Mouse (Mus musculus) urinary bladder, postnatal 36 days (tissue): ENCODE results near the gene Pde4d.

Source experiments
- DNase-seq, 2 experiments: peaks; one replicate each; pipeline ENCODE4 v3.0.0; 2022; ENCODE audit warnings: low spot score in 2 of 2, mixed read lengths in 1 of 2

The Pde4d gene

DNA sequence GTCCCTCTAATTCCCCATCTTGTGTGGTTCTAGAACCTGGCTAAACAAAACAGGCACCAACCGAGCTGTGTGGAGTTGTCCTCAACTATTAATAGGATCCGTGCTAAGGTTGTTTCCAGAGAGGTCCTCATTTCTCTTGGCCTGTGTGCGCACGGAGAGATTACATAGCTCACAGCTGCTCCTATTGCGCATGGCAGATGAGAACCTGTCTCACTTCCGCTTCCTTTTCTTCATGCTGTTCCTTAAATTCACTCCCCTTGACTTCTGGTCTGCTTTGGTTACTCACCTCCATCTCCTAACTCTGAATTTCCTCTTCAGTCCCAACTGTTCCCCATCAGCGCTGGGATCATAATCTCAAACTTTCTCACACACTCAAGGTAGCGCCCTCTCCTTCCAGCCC, 956.6 kb downstream of the Pde4d start:
- DNase-seq, result no peak

GRCm38 (mm10) chr13:109407371-109407770, 957.6 kb downstream of the Pde4d start:
- DNase-seq, result no peak

DNA sequence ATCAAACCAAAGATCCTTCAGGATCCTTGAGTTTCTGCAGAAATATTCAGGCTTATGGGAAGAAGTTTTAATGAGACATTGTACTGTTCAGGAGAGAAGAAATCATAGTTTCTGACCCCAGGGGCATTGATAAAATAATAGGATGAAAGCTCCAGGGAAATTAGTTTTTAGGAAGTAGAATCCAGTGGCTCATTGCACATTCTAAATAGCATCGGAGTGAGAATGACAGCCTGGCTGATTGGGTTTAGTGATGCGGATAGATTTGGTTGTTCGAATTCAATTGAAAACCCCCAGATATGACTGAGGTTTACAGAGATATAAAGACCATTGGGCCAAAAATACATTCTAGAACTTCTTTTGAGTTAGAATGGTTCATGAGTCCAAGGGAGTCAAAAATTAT, 970.7 kb downstream of the Pde4d start:
- DNase-seq, result no peak

- no peak for DNase-seq
These were observed 975.2 kb downstream of the Pde4d start for GRCm38 (mm10) chr13:109424906-109425305.

DNA sequence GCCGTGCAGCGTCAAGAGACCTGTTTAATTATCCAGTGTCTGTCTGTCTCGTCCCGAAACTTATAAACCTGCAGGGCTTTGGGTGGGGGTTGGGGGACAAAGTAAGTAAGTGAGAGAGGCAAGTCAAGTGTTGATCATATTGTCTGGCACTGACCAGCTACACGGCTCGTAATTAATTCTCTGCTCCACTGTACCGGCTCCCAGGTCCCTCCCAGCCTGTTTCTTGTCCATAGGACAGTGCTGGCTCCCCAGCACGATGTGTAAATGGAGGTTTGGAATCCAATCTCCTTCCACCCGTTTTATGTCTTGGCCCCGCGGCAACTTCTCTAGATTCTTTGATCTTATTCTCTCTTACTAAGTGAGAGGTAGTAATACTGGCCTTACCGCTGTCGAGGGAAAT, 975.8 kb downstream of the Pde4d start:
- DNase-seq, result no peak

DNA sequence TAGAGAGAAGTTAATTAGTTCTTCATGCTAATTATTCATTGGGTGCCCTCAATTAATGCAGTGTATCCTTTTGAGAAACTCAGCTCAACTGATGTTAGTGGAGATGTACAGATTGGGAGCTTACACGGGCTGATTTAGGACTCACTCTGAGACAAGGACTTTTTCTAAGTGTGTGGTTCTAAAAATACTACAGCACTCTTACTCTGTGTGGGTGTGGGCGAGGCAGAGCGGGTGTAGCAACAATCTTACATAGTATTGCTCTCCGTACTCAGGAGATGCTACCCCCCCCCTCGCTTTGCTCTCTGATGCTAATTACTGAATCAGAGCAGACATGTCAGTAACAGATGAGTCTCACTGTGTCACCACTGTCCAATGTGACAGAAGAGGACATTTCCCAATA, 976.3 kb downstream of the Pde4d start:
- DNase-seq, result no peak

DNA sequence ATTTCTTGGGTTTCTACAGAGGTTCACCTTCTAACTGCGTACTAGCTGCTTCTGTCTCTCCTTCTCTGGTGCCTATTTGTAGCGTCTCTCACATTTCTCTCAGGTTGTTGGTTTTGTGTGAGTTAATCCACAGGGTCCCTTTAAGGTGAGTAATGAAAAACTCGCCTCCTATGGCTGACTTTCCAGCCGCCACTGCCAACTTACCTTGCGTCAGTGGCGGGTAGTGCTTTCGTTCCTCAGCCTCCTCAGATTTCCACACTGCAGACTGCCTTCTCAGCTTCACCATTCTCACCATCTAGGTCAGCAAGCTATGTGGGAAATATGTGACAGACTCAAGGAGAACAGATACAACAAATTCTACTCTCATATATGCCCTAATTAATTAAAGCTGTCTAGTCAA, 977.8 kb downstream of the Pde4d start:
- no peak for DNase-seq

GRCm38 (mm10) chr13:109429544-109429943, 979.8 kb downstream of the Pde4d start:
- DNase-seq, result no peak

- DNase-seq, result no peak
These were observed 987.6 kb downstream of the Pde4d start for GRCm38 (mm10) chr13:109437231-109437776.

GRCm38 (mm10) chr13:109439436-109440161, 989.9 kb downstream of the Pde4d start:
- no peak for DNase-seq

DNA sequence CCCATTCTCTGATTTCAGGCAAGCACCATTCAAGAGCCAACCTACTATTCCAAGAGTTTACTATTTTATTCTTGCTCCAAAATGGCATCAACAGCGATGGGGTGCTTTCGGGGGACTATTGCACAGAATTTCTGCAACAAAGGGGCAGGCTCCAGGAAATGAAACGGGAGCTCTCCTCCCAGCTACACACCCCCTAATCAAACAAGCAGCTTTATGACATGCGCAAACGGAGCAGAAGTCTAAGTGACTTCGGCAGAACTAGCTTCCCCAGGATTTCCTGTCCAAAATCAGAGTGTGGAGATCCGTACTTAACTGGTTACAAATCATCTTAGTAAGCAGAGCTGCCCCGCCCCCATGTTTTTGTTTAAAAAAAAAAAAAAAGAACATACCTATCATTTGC, 990.6 kb downstream of the Pde4d start:
- peak; percentile 36 to 64 for DNase-seq

DNA sequence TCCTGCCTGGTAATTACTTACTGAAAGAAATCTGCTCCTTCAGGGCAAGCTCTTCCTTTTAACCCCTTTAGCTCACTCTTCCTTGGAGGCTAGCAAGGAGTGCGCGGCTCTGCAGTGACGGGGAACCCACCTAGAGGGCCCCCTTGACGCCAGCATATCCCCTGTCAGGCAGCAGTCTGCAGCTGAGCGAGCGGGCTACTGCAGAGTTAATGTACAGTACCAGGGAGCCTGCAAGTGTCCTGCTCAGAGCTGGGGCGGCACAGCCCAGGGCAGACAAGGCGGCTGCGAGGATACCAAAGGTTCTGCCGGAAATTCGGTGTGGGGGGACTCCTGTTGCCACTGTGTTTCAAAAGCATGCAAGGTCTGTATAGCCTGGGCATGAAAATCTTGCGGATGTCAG, 991.1 kb downstream of the Pde4d start:
- DNase-seq, result peak; percentile 70 to 76

DNA sequence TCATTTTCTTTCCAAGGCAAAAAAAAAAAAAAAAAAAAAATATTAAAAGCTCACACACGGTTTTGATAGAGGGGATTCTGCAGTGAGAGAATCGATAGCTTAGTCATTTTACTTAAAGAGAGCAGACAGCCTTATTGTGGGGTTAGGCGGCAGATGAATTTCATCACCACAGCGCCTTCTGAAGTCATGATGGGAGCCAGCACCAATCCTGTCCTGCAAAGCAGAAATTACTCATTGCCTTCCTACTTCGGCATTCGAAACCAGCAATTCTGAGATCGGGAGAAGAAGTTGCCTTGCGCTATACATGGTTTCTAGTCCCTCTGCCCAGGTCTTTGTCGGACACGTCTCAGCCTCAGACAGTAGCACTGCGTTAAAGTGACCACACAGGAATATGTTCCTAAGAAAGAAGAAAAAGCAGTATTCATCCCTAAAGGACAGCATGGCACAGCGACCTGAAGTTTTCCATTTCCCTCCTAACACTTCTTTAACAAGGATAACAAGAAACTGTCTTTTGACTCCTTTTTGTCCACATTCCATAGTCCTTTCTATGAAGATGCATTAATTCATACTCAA, 991.7 kb downstream of the Pde4d start:
- peak; percentile 11 to 20 for DNase-seq

GRCm38 (mm10) chr13:109446138-109446537, 996.4 kb downstream of the Pde4d start:
- no peak for DNase-seq

- no peak for DNase-seq
These were observed 998.4 kb downstream of the Pde4d start for GRCm38 (mm10) chr13:109448121-109448520.

DNA sequence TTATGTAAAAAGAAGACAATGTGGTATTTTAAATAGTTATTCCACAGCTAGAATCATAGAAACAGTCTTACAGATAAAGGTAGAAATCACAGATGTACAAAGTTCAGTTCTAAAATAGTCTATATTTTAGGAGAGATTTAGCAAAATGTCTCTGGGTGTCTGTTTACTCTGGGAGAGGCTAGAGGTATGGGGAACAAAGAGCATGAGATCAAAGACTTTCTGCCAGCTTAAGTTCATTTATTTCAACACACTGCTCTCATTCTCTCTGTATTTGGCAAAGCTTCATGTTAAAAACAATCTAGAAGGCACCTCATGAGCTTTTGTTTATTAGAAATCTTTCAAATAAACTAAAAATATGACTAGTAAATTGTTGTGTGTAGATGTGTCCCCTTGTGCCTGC, 1024.6 kb downstream of the Pde4d start:
- DNase-seq, result no peak

DNA sequence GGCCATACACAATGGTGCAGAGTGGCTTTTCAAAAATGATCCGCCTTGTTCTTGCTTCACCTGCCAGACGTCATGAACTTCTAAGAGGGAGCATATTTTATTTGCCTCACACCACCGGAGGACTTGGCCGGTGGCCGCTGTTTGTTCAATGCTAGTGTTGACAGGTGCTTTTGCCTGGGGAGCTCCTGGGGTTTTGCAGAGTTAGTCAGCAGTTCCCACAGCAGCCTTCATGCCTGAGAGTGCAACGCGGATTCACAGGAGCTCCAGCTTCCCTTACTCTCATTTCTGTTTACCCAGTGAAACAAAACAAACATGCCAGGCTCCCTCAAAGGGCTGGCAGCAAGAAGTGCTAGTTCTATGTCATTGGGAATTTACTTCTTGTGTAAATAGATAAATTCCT, 1031.7 kb downstream of the Pde4d start:
- DNase-seq, result peak; percentile 56 to 59

- DNase-seq, result no peak
These were observed 1036.4 kb downstream of the Pde4d start for GRCm38 (mm10) chr13:109486166-109486565.

DNA sequence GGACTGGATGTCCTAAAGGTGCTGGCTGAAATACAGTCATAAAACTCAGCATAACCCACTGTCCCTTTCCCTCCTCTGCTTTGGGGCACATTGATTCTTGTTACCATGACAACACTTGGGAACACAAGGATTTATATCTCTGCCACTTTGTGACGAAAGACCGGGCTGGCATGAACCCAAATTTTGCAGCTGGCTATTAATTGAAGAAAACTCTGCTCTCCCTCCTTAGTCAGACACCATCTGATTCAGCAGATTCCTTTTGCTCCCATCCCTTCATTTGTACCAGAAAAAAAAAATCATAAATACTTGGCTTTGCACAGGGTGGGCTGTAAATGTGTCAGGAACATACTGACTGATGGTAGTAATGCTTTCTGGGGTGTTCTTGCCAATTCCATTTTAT, 1037.6 kb downstream of the Pde4d start:
- peak in 1 of 2 experiments; percentile 11 for DNase-seq

DNA sequence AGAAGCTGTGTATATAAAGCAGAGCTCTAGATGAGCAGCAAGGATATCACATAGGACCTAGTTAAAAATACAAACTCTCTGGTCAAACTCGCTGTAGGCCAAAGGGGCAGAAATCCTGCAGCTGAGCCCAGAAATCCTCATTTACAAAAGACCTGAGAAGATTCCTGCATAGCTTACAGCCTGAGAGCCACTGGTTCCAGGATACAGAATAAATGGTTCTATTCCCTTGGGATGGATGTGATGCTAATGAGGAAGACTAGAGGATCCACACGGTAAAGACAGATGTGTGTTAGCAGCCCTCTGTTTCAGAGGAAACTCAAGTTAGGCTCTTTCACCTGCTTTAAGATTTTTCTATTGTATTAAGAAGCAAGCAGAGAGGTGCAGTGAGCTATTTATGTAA, 1041.1 kb downstream of the Pde4d start:
- DNase-seq, result no peak

GRCm38 (mm10) chr13:109491829-109492228, 1042.1 kb downstream of the Pde4d start:
- no peak for DNase-seq

DNA sequence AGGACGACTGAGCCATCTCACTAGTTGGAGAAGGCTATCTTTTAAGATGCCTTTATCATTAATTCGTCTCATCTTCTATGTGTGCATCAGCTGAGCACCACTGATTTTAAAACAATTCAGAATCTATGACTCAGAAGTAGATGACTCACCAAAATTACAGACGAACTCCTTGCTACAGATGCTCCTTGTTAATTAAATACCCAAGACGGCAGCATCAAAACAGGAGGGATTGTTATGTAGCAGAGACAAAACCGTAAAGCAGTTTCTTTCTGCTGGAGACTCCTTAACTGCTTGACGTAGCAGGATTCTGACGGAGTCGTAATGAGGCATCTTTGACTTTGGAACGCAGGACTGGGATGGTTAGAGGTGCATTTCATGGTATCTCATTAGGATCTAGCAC, 1050.6 kb downstream of the Pde4d start:
- DNase-seq, result no peak

GRCm38 (mm10) chr13:109502796-109503195, 1053.0 kb downstream of the Pde4d start:
- DNase-seq, result no peak
